Mouse (Mus musculus) forebrain, embryonic 13.5 days (tissue): ENCODE data around the gene Bach2. TPM values are rescaled to one million over a fixed set of nuclear protein-coding genes. Genes with fewer than 3 reads are reported as not detected.

ENCODE experiments used
- ATAC-seq: fragments of 200-750 bp; cut with Nextera tagmentation; 2 replicates; pipeline ENCODE4 v1.8.0; 2017
- H3K27ac ChIP-seq: fragments of 300-500 bp; sonication (generic); 2 replicates; pipeline ENCODE4 v1.5.1; 2015; ENCODE audit warnings: inconsistent platforms, mild to moderate bottlenecking, moderate library complexity
- H3K27me3 ChIP-seq: fragments of 300-500 bp; sonication (generic); 2 replicates; pipeline ENCODE4 v1.6.1; 2015; ENCODE audit warnings: mild to moderate bottlenecking, inconsistent platforms
- H3K36me3 ChIP-seq: fragments of 300-500 bp; sonication (generic); 2 replicates; pipeline ENCODE4 v1.6.1; 2015; ENCODE audit warnings: mild to moderate bottlenecking, inconsistent platforms; ENCODE audit not compliant: poor library complexity, severe bottlenecking
- H3K4me1 ChIP-seq: fragments of 300-500 bp; sonication (generic); 2 replicates; pipeline ENCODE4 v1.6.1; 2015; ENCODE audit warnings: inconsistent platforms
- H3K4me2 ChIP-seq: fragments of 300-500 bp; sonication (generic); 2 replicates; pipeline ENCODE4 v1.6.1; 2015; ENCODE audit warnings: inconsistent platforms, mild to moderate bottlenecking, moderate library complexity
- H3K4me3 ChIP-seq: fragments of 300-500 bp; sonication (generic); 2 replicates; pipeline ENCODE4 v1.5.1; 2015; ENCODE audit warnings: mild to moderate bottlenecking, inconsistent platforms
- H3K9ac ChIP-seq: fragments of 300-500 bp; sonication (generic); 2 replicates; pipeline ENCODE4 v1.6.1; 2015; ENCODE audit warnings: mild to moderate bottlenecking, inconsistent platforms
- H3K9me3 ChIP-seq: fragments of 300-500 bp; sonication (generic); replicated peaks from 2 replicates; pipeline ENCODE4 v1.6.1; 2016; ENCODE audit warnings: inconsistent platforms
- WGBS: fragments of 180-500 bp; shearing (Covaris S2); methylation state at CpG from one replicate; pipeline ENCODE4 v1.1.7; 2015; 5-methylcytosine and 5-hydroxymethylcytosine counted together
- polyA plus RNA-seq: library from polyadenylated mRNA; unstranded; fragments of >200 nt; fragmentation: Nextera tagmentation; extraction: Ambion mirVana; gene quantifications from 2 replicates; pipeline ENCODE4 v1.2.1, GENCODE M21; 2015

Bach2 gene
- polyA plus RNA-seq, 1 experiment from 2014 or later, result 26.2 TPM

- Histone ChIP-seq H3K27me3 (no peaks in the 10 kb centered on the region), H3K4me3 (no peak overlapping the region), H3K9ac (no peak overlapping the region; the same call in 1 of the 2 replicates), H3K9me3 (no peaks in the 10 kb centered on the region), H3K4me1 (peaks cover 72% of the 10 kb centered on the region), H3K27ac (no peak overlapping the region), H3K4me2 (no peak overlapping the region), H3K36me3 (no peaks in the 10 kb centered on the region)
- WGBS, result 59% methylated on average over 6 of the region's 6 CpGs
- ATAC-seq, result no peak
These were observed 282.7 kb downstream of the Bach2 start for GRCm38 (mm10) chr4:32521361-32521740.

GRCm38 (mm10) chr4:32522013-32522412 is 283.4 kb downstream of the Bach2 start:
- ATAC-seq, result no peak
- Histone ChIP-seq H3K4me2 (no peak overlapping the region), H3K9ac (no peak overlapping the region), H3K27me3 (no peaks in the 10 kb centered on the region), H3K4me3 (no peak overlapping the region), H3K9me3 (no peaks in the 10 kb centered on the region), H3K27ac (peak overlapping the region; percentile 36), H3K36me3 (no peaks in the 10 kb centered on the region), H3K4me1 (peaks cover 77% of the 10 kb centered on the region)
- WGBS, result 49% methylated on average over 2 of the region's 2 CpGs

- no peaks in the 10 kb centered on the region for H3K36me3 ChIP-seq
- H3K9ac ChIP-seq, result no peak overlapping the region
- H3K27me3 ChIP-seq, result no peaks in the 10 kb centered on the region
- H3K9me3 ChIP-seq, result no peaks in the 10 kb centered on the region
- no peak for ATAC-seq
- no peak overlapping the region for H3K4me2 ChIP-seq
- no peak overlapping the region for H3K27ac ChIP-seq
- peaks cover 76% of the 10 kb centered on the region for H3K4me1 ChIP-seq
- 41% methylated on average over 2 of the region's 2 CpGs for WGBS
- H3K4me3 ChIP-seq, result no peak overlapping the region
These were observed 285.7 kb downstream of the Bach2 start for GRCm38 (mm10) chr4:32524282-32524681.

GRCm38 (mm10) chr4:32525000-32525399 is 286.4 kb downstream of the Bach2 start:
- no peaks in the 10 kb centered on the region for H3K27me3 ChIP-seq
- H3K4me2 ChIP-seq, result no peak overlapping the region
- H3K9me3 ChIP-seq, result no peaks in the 10 kb centered on the region
- peaks cover 76% of the 10 kb centered on the region for H3K4me1 ChIP-seq
- no peak overlapping the region for H3K9ac ChIP-seq
- no peaks in the 10 kb centered on the region for H3K36me3 ChIP-seq
- no peak for ATAC-seq
- H3K27ac ChIP-seq, result no peak overlapping the region
- 66% methylated on average over 5 of the region's 5 CpGs for WGBS
- no peak overlapping the region for H3K4me3 ChIP-seq

- Histone ChIP-seq H3K9ac (no peak overlapping the region), H3K4me3 (no peak overlapping the region), H3K4me2 (no peak overlapping the region), H3K9me3 (no peaks in the 10 kb centered on the region), H3K27me3 (no peaks in the 10 kb centered on the region), H3K36me3 (no peaks in the 10 kb centered on the region), H3K4me1 (peaks cover 76% of the 10 kb centered on the region), H3K27ac (no peak overlapping the region)
- ATAC-seq, result no peak
- WGBS, result 70% methylated on average over 9 of the region's 9 CpGs
These were observed 287.7 kb downstream of the Bach2 start for GRCm38 (mm10) chr4:32526228-32526836.

- H3K27ac ChIP-seq, result peak overlapping the region; percentile 90
- no peaks in the 10 kb centered on the region for H3K9me3 ChIP-seq
- no peak for ATAC-seq
- no peak overlapping the region for H3K4me3 ChIP-seq
- H3K4me1 ChIP-seq, result peaks cover 79% of the 10 kb centered on the region
- no peak overlapping the region for H3K4me2 ChIP-seq
- 0 out of 2 replicates have a peak overlapping the region, but pooled peaks have one; percentile 45 for H3K9ac ChIP-seq
- no peaks in the 10 kb centered on the region for H3K27me3 ChIP-seq
- H3K36me3 ChIP-seq, result no peaks in the 10 kb centered on the region
- 69% methylated on average over 17 of the region's 17 CpGs for WGBS
These were observed 290.9 kb downstream of the Bach2 start for GRCm38 (mm10) chr4:32529443-32529995.

GRCm38 (mm10) chr4:32530421-32530920 is 291.9 kb downstream of the Bach2 start:
- H3K4me2 ChIP-seq, result peak overlapping the region; percentile 56
- H3K36me3 ChIP-seq, result no peaks in the 10 kb centered on the region
- H3K9me3 ChIP-seq, result no peaks in the 10 kb centered on the region
- 16% methylated on average over 9 of the region's 9 CpGs for WGBS
- peak overlapping the region; percentile 21 for H3K4me3 ChIP-seq
- H3K27me3 ChIP-seq, result no peaks in the 10 kb centered on the region
- peak overlapping the region; percentile 45 for H3K9ac ChIP-seq
- no peak; the same call in 1 of the 2 replicates for ATAC-seq
- H3K27ac ChIP-seq, result peak overlapping the region; percentile 90
- H3K4me1 ChIP-seq, result peaks cover 76% of the 10 kb centered on the region

GRCm38 (mm10) chr4:32530921-32531846 is 292.6 kb downstream of the Bach2 start:
- H3K4me3 ChIP-seq, result peak overlapping the region; percentile 21
- no peaks in the 10 kb centered on the region for H3K36me3 ChIP-seq
- peak overlapping the region; percentile 56 for H3K4me2 ChIP-seq
- no peaks in the 10 kb centered on the region for H3K27me3 ChIP-seq
- H3K9ac ChIP-seq, result peak overlapping the region; percentile 45
- peak; percentile 90 for ATAC-seq
- H3K4me1 ChIP-seq, result peaks cover 75% of the 10 kb centered on the region
- 8% methylated on average over 28 of the region's 28 CpGs for WGBS
- no peaks in the 10 kb centered on the region for H3K9me3 ChIP-seq
- peak overlapping the region; percentile 90 for H3K27ac ChIP-seq

- Histone ChIP-seq H3K4me3 (no peak overlapping the region), H3K27me3 (no peaks in the 10 kb centered on the region), H3K9me3 (no peaks in the 10 kb centered on the region), H3K4me1 (peaks cover 77% of the 10 kb centered on the region), H3K36me3 (no peaks in the 10 kb centered on the region), H3K4me2 (peak overlapping the region; percentile 56), H3K9ac (peak overlapping the region; percentile 45), H3K27ac (peak overlapping the region; percentile 90)
- no peak for ATAC-seq
- WGBS, result 45% methylated on average over 8 of the region's 8 CpGs
These were observed 293.5 kb downstream of the Bach2 start for GRCm38 (mm10) chr4:32532079-32532478.

GRCm38 (mm10) chr4:32533735-32534134 is 295.1 kb downstream of the Bach2 start:
- H3K27me3 ChIP-seq, result no peaks in the 10 kb centered on the region
- H3K4me1 ChIP-seq, result peaks cover 83% of the 10 kb centered on the region
- peak overlapping the region; percentile 60 for H3K27ac ChIP-seq
- 59% methylated on average over 7 of the region's 7 CpGs for WGBS
- H3K9ac ChIP-seq, result no peak overlapping the region
- no peaks in the 10 kb centered on the region for H3K36me3 ChIP-seq
- H3K4me3 ChIP-seq, result no peak overlapping the region
- ATAC-seq, result no peak
- H3K9me3 ChIP-seq, result no peaks in the 10 kb centered on the region
- H3K4me2 ChIP-seq, result no peak overlapping the region

- H3K27ac ChIP-seq, result no peak overlapping the region
- no peak overlapping the region for H3K4me2 ChIP-seq
- H3K9ac ChIP-seq, result no peak overlapping the region
- no peaks in the 10 kb centered on the region for H3K27me3 ChIP-seq
- ATAC-seq, result no peak
- H3K4me3 ChIP-seq, result no peak overlapping the region
- no peaks in the 10 kb centered on the region for H3K9me3 ChIP-seq
- WGBS, result 88% methylated on average over 7 of the region's 7 CpGs
- H3K4me1 ChIP-seq, result peaks cover 71% of the 10 kb centered on the region
- H3K36me3 ChIP-seq, result no peaks in the 10 kb centered on the region
These were observed 297.0 kb downstream of the Bach2 start for GRCm38 (mm10) chr4:32535626-32536025.
